Mouse (Mus musculus): Measurements from ENCODE around the gene Saa3.
"Not testable (repeated sequence)": the region's sequence is repeated elsewhere in the genome, so short reads cannot be mapped to it uniquely, and the experiment has no call there.

The Saa3 gene

DNA sequence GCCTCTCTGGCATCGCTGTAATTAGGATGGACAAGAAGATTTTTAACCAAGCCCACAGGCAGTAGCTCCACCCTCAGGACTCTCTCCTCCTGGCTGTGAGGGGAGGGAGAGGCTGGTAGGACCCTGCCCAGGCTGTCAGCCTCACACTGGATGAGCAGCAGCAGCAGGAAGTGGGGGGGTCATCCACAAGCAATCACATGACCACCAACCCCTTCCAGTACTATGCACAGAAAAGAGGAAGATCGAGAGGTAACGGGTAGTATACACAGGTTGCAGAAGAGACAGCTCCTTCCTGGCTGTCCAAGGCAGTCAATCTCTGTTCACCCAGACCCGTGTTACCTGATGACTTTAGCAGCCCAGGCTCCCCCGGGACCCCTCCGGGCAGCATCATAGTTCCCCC lies 3.2 kb downstream of the Saa3 start:
- DNase-seq (ENCODE audit: low read depth, low spot score), result no peak

GRCm38 (mm10) chr7:46710390-46710844 lies 5.1 kb downstream of the Saa3 start, which contains the start of gene Saal1:
Gene Saal1, minus strand, starts transcription at chr7:46710680.
- DNase-seq (ENCODE audit: low read depth, low spot score), result peak; percentile 65

GRCm38 (mm10) chr7:46700521-46701025 lies 14.9 kb downstream of the Saa3 start:
- no peak for DNase-seq (ENCODE audit: low read depth, low spot score)

GRCm38 (mm10) chr7:46696754-46697153 lies 18.7 kb downstream of the Saa3 start:
- DNase-seq (ENCODE audit: low read depth, low spot score), result no peak

- no peak for DNase-seq (ENCODE audit: low read depth, low spot score)
Measured at GRCm38 (mm10) chr7:46686827-46687226, 28.7 kb downstream of the Saa3 start.

DNA sequence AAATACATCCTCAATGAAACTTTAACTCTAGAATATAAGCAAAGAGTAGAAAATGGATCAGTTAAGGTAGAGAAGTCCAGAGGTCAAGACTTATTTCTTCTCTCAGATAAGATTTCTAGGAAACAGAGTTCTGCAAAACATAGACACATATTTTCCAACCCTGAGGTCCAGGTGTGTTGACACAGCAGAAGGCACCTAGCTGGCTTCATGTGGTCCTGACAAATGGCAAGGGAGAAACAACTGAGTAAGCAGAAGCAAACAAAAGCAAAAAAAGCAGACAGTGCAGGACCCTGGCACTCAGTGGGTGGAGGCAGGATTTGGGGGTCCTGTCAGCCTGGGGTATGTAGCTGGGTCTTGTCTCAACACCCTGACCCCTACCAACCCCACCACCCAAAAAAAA lies 34.8 kb downstream of the Saa3 start:
- no peak for DNase-seq (ENCODE audit: low read depth, low spot score)

DNA sequence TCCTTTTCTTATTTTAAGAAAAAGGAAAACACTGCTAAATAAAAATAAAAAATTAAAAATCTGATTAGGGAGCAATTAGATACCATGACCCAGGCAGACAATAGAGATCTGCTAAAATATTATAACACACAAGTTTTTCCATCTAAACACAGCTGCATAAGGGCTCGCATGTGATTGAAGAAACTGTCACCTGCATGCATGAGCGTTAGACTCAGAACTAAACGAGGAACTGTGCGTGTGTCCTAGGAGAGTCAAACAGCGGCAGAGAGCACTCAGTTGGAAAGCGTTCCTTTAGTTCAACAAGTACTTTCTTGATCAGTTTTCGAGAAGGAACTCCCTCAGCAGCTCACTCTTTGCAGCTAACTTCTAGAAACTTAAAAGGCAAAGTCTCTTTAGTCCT lies 36.5 kb downstream of the Saa3 start:
- not testable (repeated sequence) for DNase-seq (ENCODE audit: low read depth, low spot score)

GRCm38 (mm10) chr7:46678417-46678816 lies 37.1 kb downstream of the Saa3 start:
- no peak for DNase-seq (ENCODE audit: low read depth, low spot score)

GRCm38 (mm10) chr7:46676808-46677360 lies 38.6 kb downstream of the Saa3 start:
- no peak for DNase-seq (ENCODE audit: low read depth, low spot score)

GRCm38 (mm10) chr7:46675886-46676285 lies 39.6 kb downstream of the Saa3 start:
- no peak for DNase-seq (ENCODE audit: low read depth, low spot score)

DNA sequence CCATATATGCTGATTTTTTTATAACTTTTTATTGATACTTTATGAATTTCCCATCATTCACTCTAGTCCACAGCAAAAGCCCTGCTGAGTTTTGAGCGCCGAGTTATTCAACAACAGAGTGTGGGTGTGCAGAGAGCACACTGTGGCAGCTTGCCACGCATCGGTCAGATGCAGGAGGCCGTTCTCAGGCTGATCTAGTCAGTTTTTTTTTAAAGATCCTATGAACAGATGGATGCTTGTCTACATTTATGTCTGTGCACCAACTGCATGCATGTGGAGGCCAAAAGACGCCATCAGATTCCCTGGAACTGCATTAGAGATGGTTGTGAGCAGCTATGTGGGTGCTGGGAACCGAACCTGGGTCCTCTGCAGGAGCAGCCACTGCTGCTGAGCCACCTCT lies 40.4 kb downstream of the Saa3 start:
- DNase-seq (ENCODE audit: low read depth, low spot score), result no peak

DNA sequence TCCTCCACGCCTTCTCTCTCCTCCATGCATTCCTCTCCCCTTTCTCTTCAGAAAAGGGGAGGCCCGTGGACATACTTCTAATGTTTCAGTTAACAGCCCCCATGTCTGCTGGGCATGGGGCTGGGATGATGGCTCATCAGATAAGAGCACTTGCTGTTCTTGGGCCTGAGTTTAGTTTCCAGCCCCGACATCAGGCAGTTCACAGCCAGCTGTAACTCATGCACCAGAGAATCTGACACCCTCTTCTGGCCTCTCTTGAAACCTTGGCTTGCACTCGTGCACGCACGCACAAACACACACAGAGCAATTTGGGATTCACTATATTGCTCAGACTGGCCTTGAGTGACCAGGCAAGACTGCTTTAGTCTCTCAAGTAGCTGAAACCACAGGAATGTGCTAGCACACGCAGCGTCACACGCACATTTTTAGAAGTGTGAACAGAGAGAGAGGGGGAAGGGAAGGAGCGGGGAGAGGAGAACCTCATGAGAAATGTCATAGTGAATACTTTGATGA lies 43.3 kb downstream of the Saa3 start, which contains the start of gene Tph1:
TSS of gene Tph1 (minus strand) at position 378 of the 513 bp plus-strand sequence.
- no peak for DNase-seq (ENCODE audit: low read depth, low spot score)

DNA sequence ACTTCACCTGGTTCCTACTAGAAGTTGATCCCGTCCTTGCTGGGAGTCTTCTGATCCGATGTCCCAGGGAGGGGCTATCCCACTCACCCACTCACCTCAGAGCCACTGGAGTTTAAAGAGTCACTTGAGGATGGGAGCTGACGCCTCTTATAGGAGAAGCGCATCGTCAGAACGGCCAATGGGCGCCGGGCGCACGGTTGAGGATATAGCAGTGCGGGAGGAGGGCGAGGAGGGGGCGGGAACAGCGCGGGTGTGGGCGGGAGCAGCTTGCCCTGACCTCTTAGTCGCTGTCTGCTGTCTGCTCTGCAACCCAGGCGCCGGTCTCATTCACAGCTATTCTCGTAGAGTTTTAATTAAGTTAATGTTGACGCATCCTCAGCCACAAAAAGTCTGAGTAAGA lies 48.2 kb downstream of the Saa3 start:
- DNase-seq (ENCODE audit: low read depth, low spot score), result no peak

GRCm38 (mm10) chr7:46665236-46665635 lies 50.3 kb downstream of the Saa3 start:
- no peak for DNase-seq (ENCODE audit: low read depth, low spot score)
